16 mouse cellular contexts compared by ENCODE assay signal in the genomic region with DNA sequence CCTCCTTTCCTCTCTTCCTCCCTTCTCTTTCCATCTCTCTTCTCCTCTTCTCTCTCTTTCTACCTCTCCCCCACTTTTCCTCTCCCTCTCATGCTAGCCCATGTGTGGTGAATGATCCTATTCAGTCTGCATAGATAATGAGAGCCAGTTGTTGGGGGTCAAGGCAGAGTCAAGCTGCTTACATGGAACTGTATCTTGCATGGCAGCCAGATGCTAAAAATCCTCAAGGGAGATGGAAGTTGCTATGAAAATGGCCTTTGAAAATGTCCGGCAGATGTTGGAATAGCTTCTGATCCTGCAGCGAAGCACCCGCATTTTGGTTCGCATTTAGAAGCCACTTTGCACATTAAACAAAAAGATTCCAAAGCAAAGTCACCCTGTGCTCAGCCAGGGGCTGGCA.
A peak's percentile ranks its signal among the peaks of the same experiment; 100 is the strongest.
DNase-seq lines count a peak whose midpoint lies in the region; ATAC-seq lines count a peak whose summit lies in the region.
"Had no signal": no experiment of that assay in that cellular context is flagged by ENCODE, and none has a peak within 500 bp of the region (broad histone marks: within the 10 kb centered on the region; RNA-seq: fewer than 3 reads in every experiment).

No protein-coding gene starts in this region.

- no peak overlapping the region for H3K4me2 ChIP-seq in midbrain, embryonic 11.5 days
- no peak overlapping the region for H3K4me2 ChIP-seq in midbrain, embryonic 16.5 days (ENCODE audit: low read length)
- H3K4me2 ChIP-seq in embryonic facial prominence, embryonic 11.5 days (ENCODE audit: low read depth, low read length), result no peak overlapping the region
- no peak overlapping the region for H3K4me2 ChIP-seq in limb, embryonic 11.5 days (ENCODE audit: low read depth, severe bottlenecking)
- H3K4me2 ChIP-seq in heart, embryonic 11.5 days, result no peak overlapping the region

- peak; percentile 70 for DNase-seq in midbrain, embryonic 11.5 days (ENCODE audit: low spot score, missing footprints)
- DNase-seq in embryonic facial prominence, embryonic 11.5 days (ENCODE audit: low spot score), result peak; percentile 90
- peak; percentile 34 for DNase-seq in limb, embryonic 11.5 days (ENCODE audit: low spot score)
- DNase-seq in frontal cortex, postnatal 10 days (ENCODE audit: low spot score in 2 of 2), result no peak
- DNase-seq in layer of hippocampus, postnatal 36 days, result no peak
- DNase-seq: adrenal gland, adult 8-10 months; cerebellum, adult 11-12 months; heart, adult 11 months; kidney, adult 9 months; kidney, postnatal 36 days; retina, postnatal 1 day; thymus, postnatal 25 days had no signal

- WGBS in midbrain, embryonic 11.5 days, result 35% methylated on average over 4 of the region's 4 CpGs
- WGBS in midbrain, embryonic 16.5 days, result 35% methylated on average over 4 of the region's 4 CpGs
- WGBS in embryonic facial prominence, embryonic 11.5 days, result 11% methylated on average over 4 of the region's 4 CpGs
- WGBS in limb, embryonic 11.5 days, result 21% methylated on average over 4 of the region's 4 CpGs
- WGBS in heart, embryonic 11.5 days (ENCODE audit: insufficient replicate concordance), result 16% methylated on average over 4 of the region's 4 CpGs

- H3K9me3 ChIP-seq in midbrain, embryonic 11.5 days (ENCODE audit: control insufficient read depth, low read length), result no peaks in the 10 kb centered on the region
- no peaks in the 10 kb centered on the region for H3K9me3 ChIP-seq in midbrain, embryonic 16.5 days (replicated peaks; ENCODE audit: control insufficient read depth, low read length, poor library complexity, severe bottlenecking)
- no peaks in the 10 kb centered on the region for H3K9me3 ChIP-seq in embryonic facial prominence, embryonic 11.5 days (replicated peaks; ENCODE audit: control insufficient read depth, low read length)
- H3K9me3 ChIP-seq in limb, embryonic 11.5 days (ENCODE audit: control insufficient read depth, low read length), result no peaks in the 10 kb centered on the region
- H3K9me3 ChIP-seq in heart, embryonic 11.5 days (replicated peaks; ENCODE audit: control insufficient read depth, low read length), result no peaks in the 10 kb centered on the region

- H3K9ac ChIP-seq in midbrain, embryonic 11.5 days (ENCODE audit: low read length), result no peak overlapping the region
- H3K9ac ChIP-seq in midbrain, embryonic 16.5 days (ENCODE audit: low read depth, low read length), result no peak overlapping the region
- H3K9ac ChIP-seq in embryonic facial prominence, embryonic 11.5 days (replicated peaks; ENCODE audit: low read length), result no peak overlapping the region
- no peak overlapping the region for H3K9ac ChIP-seq in limb, embryonic 11.5 days (ENCODE audit: low read length)
- no peak overlapping the region for H3K9ac ChIP-seq in heart, embryonic 11.5 days (ENCODE audit: low read depth, low read length)
- H3K9ac ChIP-seq: liver, embryonic 14.5 days had no signal

- no peaks in the 10 kb centered on the region for H3K27me3 ChIP-seq in midbrain, embryonic 11.5 days (ENCODE audit: control insufficient read depth, insufficient read depth, low read length)
- no peaks in the 10 kb centered on the region for H3K27me3 ChIP-seq in midbrain, embryonic 16.5 days (ENCODE audit: control insufficient read depth, insufficient read depth, low read depth, low read length)
- H3K27me3 ChIP-seq in embryonic facial prominence, embryonic 11.5 days (ENCODE audit: control insufficient read depth, insufficient read depth, low read length), result no peaks in the 10 kb centered on the region
- no peaks in the 10 kb centered on the region for H3K27me3 ChIP-seq in limb, embryonic 11.5 days (ENCODE audit: control insufficient read depth, insufficient read depth, low read length)
- no peaks in the 10 kb centered on the region for H3K27me3 ChIP-seq in heart, embryonic 11.5 days (ENCODE audit: control insufficient read depth, insufficient read depth, low read length)

- H3K4me1 ChIP-seq in midbrain, embryonic 11.5 days (ENCODE audit: control insufficient read depth, insufficient read depth, low read length), result peaks cover 2% of the 10 kb centered on the region; the same call in 1 of the 2 replicates
- no peaks in the 10 kb centered on the region for H3K4me1 ChIP-seq in midbrain, embryonic 16.5 days (ENCODE audit: control insufficient read depth, insufficient read depth, low read length)
- no peaks in the 10 kb centered on the region for H3K4me1 ChIP-seq in embryonic facial prominence, embryonic 11.5 days (ENCODE audit: control insufficient read depth, insufficient read depth, low read length)
- H3K4me1 ChIP-seq in limb, embryonic 11.5 days (ENCODE audit: control insufficient read depth, insufficient read depth, low read length), result no peaks in the 10 kb centered on the region
- no peaks in the 10 kb centered on the region for H3K4me1 ChIP-seq in heart, embryonic 11.5 days (ENCODE audit: control insufficient read depth, insufficient read depth, low read length)

- H3K36me3 ChIP-seq in midbrain, embryonic 11.5 days (ENCODE audit: control insufficient read depth, insufficient read depth, low read length), result no peaks in the 10 kb centered on the region
- no peaks in the 10 kb centered on the region for H3K36me3 ChIP-seq in midbrain, embryonic 16.5 days (ENCODE audit: control insufficient read depth, insufficient read depth, low read length)
- no peaks in the 10 kb centered on the region for H3K36me3 ChIP-seq in embryonic facial prominence, embryonic 11.5 days (replicated peaks; ENCODE audit: control insufficient read depth, insufficient read depth, low read depth, low read length)
- H3K36me3 ChIP-seq in limb, embryonic 11.5 days (ENCODE audit: control insufficient read depth, insufficient read depth, low read length), result no peaks in the 10 kb centered on the region
- H3K36me3 ChIP-seq in heart, embryonic 11.5 days (ENCODE audit: control insufficient read depth, insufficient read depth, low read length), result no peaks in the 10 kb centered on the region

- H3K27ac ChIP-seq in midbrain, embryonic 11.5 days (ENCODE audit: low read depth, low read length), result no peak overlapping the region
- H3K27ac ChIP-seq in midbrain, embryonic 16.5 days (ENCODE audit: low read length), result no peak overlapping the region
- 0 out of 2 replicates have a peak overlapping the region, but pooled peaks have one; percentile 22 for H3K27ac ChIP-seq in embryonic facial prominence, embryonic 11.5 days (replicated peaks; ENCODE audit: low read depth, low read length)
- no peak overlapping the region for H3K27ac ChIP-seq in limb, embryonic 11.5 days (replicated peaks; ENCODE audit: low read depth, low read length)
- no peak overlapping the region for H3K27ac ChIP-seq in heart, embryonic 11.5 days (ENCODE audit: low read depth, low read length)
- H3K27ac ChIP-seq: liver, embryonic 14.5 days had no signal

- no peak overlapping the region for H3K4me3 ChIP-seq in midbrain, embryonic 11.5 days (ENCODE audit: low read depth, low read length)
- no peak overlapping the region for H3K4me3 ChIP-seq in midbrain, embryonic 16.5 days (ENCODE audit: low read depth, low read length)
- no peak overlapping the region for H3K4me3 ChIP-seq in embryonic facial prominence, embryonic 11.5 days (ENCODE audit: low read depth, low read length)
- no peak overlapping the region for H3K4me3 ChIP-seq in limb, embryonic 11.5 days (ENCODE audit: low read depth, low read length)
- H3K4me3 ChIP-seq in heart, embryonic 11.5 days (ENCODE audit: low read depth, low read length), result no peak overlapping the region

- no peak for ATAC-seq in midbrain, embryonic 11.5 days (ENCODE audit: low FRiP score)
- ATAC-seq in midbrain, embryonic 16.5 days, result no peak
- peak; percentile 91 for ATAC-seq in embryonic facial prominence, embryonic 11.5 days (replicated peaks; ENCODE audit: insufficient number of reproducible peaks, low FRiP score, low TSS enrichment, low read depth)
- ATAC-seq in limb, embryonic 11.5 days (ENCODE audit: insufficient number of reproducible peaks, low FRiP score, low TSS enrichment, low read depth), result no peak
- ATAC-seq in heart, embryonic 11.5 days (replicated peaks; ENCODE audit: insufficient number of reproducible peaks, low FRiP score, low TSS enrichment), result no peak
- ATAC-seq: forebrain, embryonic 16.5 days had no signal

Comparison
In these comparisons a context has a peak if more than half of its experiments do, and no peak if none do; other contexts are left out.
1. DNase-seq: peak in midbrain, embryonic 11.5 days (single experiment), embryonic facial prominence, embryonic 11.5 days (single experiment) and limb, embryonic 11.5 days (single experiment); none in frontal cortex, postnatal 10 days (0 of 2) and layer of hippocampus, postnatal 36 days (0 of 2).